Mouse (Mus musculus) kidney, postnatal 14 days (tissue): ENCODE results near the gene Cd40lg.
A peak's percentile ranks its signal among the peaks of the same experiment; 100 is the strongest.

Source experiments
- DNase-seq: peaks from one replicate; pipeline ENCODE4 v3.0.0; 2022; ENCODE audit warnings: mixed read lengths

Gene Cd40lg

DNA sequence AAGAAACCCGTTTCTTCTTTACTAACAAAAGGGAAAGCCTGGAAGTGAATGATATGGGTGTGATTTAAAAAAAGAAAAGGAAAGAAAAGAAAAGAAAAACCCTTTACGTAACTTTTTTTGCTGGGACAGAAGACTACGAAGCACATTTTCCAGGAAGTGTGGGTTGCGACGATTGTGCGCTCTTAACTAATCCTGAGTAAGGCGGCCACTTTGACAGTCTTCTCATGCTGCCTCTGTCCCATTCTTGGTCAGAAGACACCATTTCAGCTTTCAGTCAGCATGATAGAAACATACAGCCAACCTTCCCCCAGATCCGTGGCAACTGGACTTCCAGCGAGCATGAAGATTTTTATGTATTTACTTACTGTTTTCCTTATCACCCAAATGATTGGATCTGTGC lies at the start of gene Cd40lg:
Cd40lg (plus strand) TSS at position 268 of the 400 bp plus-strand sequence.
- DNase-seq = no peak

DNA sequence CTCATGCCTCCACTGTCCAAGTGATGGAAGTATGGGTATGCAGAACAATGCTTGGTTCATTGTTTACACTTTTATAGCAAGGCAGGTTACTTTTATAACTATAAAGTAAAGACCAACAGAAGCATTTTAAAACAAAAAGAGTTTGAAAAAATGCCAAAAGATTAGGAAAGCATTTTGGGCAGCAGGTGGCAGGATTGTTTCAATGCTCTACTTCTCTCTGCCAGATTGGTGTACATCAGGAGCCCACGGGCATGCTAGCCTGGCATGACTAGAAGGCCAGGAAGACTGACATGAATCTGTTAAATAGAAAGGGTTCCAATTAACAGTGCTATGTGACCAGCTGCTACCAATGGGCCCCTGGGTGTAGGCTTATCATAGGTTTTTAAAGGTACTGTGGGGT lies 45.4 kb upstream of the Cd40lg start:
- no peak for DNase-seq

DNA sequence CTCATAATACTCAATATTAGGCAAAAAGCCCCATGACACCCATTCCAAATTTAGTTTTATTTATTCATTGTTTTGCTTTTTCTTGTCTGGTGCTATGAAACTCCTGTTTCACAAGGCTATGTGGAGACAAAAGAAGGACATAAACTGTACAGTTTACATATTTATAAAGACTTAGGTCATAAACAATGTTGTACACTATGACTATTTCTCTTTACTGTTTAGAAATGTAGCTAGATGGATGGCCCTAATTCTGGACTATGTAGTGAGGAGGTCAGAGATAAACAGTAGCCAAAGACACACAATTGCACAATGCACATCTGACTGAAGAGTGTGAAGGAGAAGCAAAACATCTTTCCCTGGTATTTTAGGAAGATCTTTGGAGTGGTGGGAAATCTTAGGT lies 40.7 kb upstream of the Cd40lg start:
- DNase-seq = no peak

DNA sequence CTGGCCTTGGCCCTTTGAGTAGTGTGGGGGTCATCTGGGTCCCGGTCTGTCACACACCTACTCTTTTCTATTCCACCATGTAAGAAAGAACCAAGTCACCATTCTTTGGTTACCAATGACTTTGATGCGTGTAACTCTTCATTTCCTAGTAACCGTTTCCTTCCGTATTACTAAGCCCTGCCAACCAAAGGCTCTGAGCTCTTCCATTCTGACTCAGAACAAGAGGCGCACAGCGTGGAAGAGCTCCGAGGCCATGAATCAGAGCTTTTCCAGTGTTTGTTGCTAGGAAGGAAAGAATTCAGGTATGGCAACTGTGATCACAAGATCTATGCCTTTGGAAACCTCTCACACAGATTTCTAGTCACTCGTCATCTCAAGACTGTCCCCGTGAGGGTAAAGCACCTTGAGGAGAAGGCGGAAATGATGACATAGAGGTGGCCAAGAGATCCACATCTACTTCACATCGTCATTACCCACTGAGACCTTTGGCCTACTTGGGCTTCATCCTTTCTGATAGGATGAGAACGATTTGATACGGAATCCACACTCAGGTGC lies 34.6 kb upstream of the Cd40lg start:
- no peak for DNase-seq

DNA sequence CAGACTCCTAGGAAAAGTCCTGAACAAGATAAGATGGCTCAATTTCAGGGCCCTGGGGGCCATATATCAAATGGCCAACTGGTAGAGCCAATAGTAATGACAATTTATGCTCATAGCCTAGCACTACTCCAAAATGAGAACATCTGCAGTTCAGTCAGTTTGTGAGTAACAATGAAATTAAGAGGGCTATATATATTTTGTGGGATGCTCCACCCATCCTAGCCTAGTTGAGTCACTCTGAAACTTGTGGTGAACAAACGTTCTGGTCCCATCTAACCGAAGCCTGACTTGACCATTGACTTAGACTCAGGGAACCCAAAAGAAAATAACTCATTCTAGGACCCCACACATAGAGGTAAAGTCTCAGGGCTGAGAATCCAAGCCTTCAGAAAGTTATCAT lies 29.5 kb upstream of the Cd40lg start:
- DNase-seq = no peak

DNA sequence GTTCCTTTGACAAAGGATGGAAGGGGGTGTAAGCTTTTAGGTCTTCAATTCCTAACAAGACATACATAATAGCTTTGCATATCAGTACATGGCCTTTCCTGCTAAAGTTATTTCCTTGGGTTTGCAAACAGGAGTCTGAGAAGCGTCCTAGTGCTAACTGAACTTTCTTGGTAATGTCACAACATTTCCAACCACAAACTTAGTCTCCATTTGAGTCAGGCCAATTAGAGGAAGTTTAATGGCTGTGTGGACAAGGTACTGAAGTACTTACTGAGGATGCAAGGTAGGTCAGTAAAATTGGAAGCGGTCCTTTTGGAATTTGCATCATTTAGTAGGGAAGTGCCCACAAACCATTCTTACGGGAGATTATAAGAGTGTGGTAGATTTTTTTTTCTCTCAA lies 28.6 kb upstream of the Cd40lg start:
- no peak for DNase-seq

DNA sequence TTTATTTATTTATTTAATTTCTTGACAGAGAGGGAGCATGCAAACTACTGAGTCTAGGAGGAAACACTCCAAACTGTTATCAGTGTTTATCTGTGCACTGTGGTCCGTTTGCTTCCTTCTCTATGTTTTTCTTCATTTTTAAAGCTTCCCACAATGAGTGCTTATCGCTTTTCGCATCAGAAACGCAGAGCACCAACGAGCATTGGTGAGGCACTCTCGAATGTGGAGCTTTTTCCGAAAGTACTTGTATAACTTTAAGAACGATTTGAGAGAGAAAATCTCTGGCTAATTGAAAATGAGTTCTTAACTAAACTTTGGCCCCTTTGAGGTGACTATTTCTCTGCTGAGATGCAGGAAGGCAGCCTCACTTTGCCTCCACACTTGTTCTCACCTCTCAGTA lies 24.6 kb upstream of the Cd40lg start:
- DNase-seq = no peak

DNA sequence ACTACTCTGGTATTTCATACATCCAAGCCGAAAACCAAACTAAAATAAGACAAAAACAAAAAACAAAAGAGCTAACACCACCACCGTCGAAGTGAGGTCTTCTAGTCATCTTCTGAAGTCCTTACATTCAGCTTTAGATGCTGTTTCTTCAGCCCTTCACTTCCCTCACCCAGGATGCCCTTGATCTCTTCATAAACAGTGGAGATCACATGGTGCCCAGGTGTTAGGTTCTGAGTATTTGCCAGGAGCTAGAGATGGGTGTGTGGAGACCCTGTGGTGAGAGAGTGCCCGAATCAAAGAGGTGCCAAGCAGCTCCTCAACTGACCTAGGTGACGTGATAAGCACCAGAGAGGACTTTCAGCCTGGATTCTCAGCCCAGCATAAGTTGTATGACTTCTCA lies 22.6 kb upstream of the Cd40lg start:
- no peak for DNase-seq

DNA sequence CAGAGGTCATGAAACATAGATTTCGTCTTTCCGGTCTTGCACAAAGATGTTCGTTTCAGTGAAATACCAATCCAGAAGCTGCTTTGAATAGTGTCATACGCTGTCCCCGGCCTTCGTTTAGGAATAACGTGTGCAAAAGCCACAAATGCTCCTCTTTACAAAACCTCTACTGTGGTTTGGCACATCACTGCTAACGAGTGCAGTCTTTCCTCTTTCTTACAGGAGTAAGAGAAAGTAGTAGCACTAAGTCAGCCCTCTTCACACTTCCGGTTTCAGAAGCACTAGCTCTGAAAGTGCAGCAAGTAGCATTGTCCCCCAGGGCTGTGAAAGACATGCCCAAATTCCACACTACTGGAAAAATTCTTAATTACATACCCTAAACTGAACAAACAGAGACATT lies 15.6 kb upstream of the Cd40lg start:
- DNase-seq = no peak

DNA sequence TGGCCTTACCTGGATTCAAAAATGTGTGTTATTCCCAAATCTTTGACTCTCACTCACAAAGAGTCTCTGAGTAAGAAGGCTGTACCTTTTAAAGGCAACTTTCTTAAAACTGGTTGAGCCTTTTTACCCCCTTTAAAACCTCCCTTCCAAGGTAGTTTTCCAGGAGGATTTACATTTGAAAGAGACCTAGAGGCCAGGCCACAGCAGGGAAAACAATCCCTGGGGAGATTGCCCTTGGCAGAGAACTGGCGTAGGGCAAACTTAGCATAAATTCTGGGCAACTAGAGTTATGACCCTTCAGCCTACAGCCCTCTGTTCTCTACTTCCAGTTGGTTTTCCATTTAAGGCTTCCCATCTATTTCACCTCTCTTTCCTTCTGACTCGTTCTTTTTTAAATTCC lies 13.9 kb upstream of the Cd40lg start:
- DNase-seq = no peak

DNA sequence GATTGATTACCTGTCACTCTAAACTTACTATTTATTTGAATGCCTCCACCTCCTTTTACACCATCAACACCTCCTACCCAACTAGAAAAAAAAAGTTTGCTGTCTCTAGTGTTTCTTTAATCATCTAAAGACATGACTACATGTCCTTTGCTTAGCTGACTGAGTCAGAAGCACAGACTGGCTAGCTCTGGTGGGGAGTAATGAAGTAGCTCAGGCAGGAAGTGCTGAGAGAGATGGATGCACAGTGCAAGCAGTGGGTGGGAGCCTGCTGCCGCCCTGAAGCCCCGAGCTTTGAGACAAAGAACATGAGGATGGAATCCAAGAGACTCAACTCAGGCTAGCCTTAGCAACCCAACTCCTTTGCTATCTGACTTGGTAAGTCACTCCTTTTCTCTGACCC lies 11.5 kb upstream of the Cd40lg start:
- no peak for DNase-seq

DNA sequence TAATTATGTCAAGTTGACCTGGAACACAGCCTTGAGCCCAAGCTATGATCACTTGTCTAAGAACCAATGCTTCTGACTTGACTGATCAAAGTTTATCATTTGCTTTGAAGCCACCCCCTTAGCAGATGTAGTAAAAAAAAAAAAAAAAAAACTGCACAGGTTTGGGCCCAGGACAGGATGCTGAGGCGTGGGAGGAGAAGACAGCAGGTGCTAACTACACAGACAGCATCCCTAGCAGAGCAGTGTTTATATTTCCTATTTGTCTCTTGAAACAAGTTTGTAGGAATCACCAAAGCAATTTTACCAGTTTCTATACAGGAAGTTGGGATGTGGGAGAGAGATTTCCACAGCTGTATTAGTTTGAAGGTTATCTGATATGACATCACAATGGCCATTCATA lies 1.4 kb upstream of the Cd40lg start:
- no peak for DNase-seq

DNA sequence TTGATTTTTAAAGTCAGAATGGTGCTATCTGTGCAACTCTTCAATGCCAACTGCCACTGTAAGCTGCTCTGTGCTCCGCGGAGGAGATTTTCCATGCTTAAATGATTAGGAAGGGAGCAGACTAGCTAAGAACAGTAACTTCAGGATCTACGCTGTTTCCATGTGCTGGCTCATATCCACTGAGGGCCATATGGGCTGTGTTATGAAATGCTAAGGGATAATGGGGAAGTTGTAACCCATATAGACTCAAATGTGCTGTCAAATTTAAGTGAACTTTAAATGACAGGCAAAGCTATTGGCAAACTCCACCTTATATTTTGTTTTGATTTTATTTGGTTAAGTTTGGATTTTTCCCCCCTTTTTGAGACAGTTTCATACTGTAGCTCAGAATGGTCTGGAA lies 919 bp downstream of the Cd40lg start:
- no peak for DNase-seq

DNA sequence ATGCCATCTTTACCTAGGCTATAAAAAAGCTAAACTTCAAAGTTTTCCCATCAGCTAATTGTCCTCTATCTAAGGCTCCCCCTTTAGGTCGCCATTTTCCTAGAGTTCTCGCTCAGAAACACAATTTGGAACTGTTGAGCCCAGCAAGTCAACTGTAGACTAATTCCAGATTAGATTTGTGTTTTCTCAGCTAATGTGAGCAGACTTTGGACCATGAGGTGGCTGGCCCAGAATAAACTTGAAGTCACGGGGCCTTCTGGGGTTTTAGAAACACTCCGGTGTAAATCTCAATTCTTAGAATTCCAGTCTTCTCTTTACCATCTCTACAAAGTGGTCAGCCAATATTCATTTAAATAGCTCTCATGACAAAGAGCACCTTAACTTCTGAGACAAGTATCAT lies 3.6 kb downstream of the Cd40lg start:
- no peak for DNase-seq

DNA sequence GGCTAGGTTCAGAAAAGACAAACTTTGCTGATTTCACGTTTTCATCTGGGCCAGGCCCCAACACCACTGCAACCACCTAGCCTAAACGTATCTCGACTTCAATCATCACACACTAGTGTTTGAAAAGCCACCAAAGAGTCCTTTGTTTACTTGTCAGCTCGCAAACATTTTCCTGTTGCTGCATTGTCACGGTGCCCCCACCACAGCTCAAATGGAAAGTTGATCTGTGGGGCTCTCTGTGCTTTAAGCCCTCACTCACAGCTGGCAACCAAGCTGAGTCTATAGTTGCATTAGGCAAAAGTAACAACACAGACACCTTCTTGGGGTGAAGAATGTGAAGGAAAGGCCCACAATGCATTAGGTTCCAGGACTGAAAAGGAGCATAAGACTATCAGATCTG lies 4.3 kb downstream of the Cd40lg start:
- DNase-seq = no peak

DNA sequence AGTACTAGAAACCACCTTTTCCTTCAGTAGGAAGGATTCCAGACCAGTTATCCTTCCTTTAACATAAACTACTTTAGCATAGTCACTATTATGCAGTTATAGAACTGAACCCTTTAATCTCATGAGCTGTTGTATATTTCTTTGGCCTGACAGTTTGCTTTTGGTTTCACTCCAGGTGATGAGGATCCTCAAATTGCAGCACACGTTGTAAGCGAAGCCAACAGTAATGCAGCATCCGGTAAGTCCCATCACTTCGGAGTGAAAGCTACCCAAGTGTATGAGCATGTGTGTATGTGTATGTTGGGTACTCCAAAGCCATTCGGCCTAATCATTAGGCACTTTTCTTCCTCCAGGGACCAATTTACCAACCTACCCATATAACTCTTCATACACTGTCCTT lies 7.6 kb downstream of the Cd40lg start:
- no peak for DNase-seq

DNA sequence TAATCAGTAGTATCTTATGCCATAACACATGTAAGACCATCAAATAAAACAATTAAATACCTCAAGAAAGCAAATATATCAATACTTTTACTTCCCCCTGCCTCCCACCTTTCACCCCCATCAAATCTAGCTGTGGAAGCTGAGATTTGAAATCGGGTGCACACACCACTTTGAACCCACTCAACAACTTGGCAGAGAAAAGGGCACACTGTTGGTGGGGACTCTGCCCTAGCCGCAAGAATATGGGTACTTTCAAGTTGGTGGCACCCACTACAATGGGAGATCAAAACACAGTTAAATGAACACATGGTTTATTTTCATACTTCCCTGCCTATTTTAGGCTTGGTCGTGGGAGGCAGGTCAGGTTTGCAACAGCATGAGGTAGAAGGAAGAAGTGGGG lies 9.9 kb downstream of the Cd40lg start:
- no peak for DNase-seq

DNA sequence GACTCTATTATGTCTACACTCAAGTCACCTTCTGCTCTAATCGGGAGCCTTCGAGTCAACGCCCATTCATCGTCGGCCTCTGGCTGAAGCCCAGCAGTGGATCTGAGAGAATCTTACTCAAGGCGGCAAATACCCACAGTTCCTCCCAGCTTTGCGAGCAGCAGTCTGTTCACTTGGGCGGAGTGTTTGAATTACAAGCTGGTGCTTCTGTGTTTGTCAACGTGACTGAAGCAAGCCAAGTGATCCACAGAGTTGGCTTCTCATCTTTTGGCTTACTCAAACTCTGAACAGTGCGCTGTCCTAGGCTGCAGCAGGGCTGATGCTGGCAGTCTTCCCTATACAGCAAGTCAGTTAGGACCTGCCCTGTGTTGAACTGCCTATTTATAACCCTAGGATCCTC lies 11.4 kb downstream of the Cd40lg start:
- DNase-seq = peak; percentile 0

DNA sequence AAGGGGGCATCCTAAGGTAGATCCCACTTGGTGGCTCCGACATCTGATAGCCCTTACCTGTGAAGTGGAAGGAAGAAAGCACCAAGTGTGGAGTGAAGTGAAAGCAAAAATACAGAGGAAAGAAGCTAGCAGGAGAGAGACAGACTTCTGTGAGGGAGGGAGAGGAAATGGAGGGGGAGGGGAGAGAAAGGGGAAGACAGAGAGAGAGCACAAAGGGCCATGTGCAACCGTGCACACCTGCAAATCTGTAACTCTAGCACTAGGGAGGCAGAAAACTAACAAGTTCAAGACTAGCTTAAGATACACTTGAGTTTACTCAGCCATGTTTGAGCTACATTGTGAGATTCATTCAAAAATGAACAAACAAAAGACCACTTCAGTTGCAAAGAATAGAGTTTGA lies 16.2 kb downstream of the Cd40lg start:
- no peak for DNase-seq

DNA sequence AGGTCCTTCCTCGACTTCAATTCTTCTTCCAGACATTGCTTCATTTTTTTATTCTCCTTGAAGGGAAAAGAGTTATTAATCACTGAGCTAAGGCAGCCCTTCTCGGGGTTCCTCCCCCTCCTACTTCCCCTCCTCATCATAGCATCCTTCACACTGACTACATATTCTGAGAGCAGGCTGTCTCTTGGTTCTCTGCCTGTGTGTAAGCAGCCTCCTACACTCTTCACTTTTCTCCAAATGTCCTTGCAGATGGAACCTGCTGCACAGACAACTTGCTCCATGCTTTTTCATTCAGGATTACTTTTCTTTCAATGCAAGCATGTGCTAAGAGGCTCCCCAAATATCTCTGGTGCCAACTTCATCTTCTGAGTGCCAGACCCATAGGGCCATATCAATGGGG lies 21.7 kb downstream of the Cd40lg start:
- no peak for DNase-seq

DNA sequence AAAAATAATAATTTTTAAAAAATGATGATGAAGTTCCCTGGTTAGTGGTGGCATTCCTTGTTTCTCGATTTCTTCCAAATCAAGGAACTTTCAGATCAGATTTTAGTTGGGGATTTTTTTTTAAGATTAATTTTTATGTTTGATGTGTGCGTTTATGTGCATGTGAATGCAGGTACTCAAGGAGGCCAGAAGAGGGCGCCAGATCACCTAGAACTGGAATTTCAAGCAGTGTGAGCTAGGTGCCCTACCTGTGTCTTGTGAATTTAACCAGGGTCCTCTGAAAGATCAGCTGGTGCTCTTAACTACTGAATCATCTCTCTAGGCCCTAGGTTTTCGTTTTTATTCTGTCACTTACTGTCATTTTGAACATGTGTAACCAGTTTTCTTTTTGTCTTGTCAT lies 24.0 kb downstream of the Cd40lg start:
- DNase-seq = no peak

DNA sequence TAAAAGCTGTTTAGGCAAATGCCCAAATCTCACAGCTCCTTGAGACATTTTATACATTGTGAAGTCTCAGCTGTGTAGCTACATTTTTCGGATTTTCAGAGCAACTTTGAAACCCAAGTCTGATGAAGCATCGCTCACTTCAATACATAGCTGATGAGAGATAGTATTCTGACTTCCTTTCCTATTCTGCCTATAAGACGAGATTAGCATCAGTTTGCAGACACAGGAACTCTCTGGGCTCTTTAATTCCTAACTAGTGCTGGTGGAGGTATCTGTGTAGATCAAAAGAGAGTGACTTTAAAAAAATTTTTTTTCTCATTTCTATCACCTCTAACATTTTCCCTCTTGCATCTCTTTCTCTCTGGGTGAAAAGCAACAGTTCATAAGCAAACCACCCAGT lies 26.6 kb downstream of the Cd40lg start:
- no peak for DNase-seq

DNA sequence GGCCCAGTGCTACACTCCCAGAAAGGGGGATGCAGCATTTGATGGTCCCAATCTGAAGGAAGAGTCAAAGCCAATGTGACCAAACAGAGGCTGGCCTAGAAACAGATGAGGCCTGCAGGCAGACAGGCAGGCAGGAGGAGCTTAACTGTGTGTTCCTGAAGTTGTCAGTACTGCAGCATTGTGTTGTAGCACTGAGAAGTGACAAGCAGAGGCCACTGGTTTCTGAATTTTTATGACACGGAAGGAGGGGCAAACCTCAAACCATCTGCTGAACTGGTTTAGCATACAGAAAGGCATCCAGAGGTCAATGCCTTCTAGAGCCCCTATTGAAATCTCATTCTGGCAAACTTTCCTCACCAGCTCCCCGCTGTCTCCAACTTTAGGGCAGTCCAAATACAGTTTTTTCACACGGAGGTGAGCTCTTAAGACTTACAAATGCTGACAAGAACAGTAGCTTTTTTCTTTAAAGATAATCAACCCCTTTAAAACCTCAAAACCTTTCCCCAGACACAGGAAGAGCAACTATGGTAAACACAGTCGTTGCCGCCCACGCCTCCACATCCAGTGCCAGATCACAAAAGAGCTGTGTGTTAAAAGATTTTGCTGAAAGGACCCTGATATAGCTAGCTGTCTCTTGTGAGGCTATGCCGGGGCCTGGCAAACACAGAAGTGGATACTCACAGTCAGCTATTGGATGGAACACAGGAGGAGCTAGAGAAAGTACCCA lies 41.5 kb downstream of the Cd40lg start:
- DNase-seq = no peak

DNA sequence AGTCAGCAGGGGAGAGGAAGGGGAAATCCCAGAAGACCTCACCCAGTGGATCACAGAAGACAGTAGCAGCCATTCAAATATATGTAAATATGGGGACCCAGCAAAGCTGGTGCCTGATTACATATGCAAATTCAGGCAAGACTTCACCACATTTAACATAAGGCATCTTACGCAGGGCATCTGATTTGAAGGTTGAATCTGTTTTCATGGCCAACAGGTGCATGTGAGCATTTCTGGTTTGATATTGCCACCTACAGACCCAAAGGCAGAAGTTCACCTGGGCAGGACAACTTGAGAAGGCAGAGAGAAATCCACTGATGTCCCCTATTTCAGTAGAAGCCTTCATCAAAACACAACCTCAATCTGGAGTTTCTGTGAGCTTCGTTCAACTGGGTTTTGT lies 48.8 kb downstream of the Cd40lg start:
- DNase-seq = peak; percentile 1

DNA sequence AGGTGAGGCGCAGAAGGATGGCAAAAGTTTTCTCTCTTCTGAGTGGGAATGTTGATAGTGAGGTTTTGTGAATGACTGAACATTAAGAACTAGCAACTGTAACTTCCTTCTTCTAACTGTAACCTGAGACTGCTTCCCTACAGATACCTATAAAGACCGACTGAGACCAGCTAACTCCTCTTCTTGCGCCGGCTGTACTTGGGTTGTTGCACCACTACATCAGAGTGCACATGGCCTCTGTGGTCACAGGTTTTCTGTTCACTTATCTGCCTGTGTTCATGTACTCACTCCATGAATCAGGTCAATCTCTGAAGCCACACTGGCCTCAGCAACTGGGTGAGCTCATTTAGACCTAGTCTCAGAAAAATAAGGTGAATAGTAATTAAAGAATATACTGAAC lies 51.6 kb downstream of the Cd40lg start:
- no peak for DNase-seq
